In the genomic region with DNA sequence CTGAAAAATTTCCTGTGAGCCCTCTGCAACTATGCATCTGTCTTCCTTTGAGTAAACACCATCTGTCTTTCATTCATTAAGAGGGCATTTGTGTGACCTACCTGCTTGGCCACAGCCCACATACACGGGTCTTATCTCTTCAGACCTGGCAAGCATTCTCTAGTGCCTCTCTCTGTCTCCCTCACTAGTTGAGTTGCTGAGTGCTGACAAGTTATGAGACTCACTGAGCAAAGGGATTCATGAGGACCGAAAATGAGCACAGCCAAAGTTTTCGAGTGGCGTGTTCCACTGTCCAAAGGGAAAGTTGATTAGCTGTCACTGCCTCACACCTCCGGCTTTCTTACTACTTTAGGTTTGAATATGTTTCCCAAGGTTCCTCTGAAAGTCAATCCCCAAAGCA, we compare ENCODE assay signal across 27 mouse cellular contexts.
DNase-seq lines count a peak whose midpoint lies in the region; ATAC-seq lines count a peak whose summit lies in the region.
"Had no signal": no experiment of that assay in that cellular context is flagged by ENCODE, and none has a peak within 500 bp of the region (broad histone marks: within the 10 kb centered on the region; RNA-seq: fewer than 3 reads in every experiment).

No protein-coding gene starts in this region.

- H3K9me3 ChIP-seq in heart, embryonic 10.5 days = no peaks in the 10 kb centered on the region
- H3K9me3 ChIP-seq in heart, embryonic 16.5 days (replicated peaks; ENCODE audit: control insufficient read depth, low read length) = 0 out of 2 replicates have a peak, but pooled peaks cover under 1% of the 10 kb centered on the region
- H3K9me3 ChIP-seq: embryonic facial prominence, embryonic 15.5 days had no signal

- H3K27ac ChIP-seq in heart, embryonic 10.5 days = no peak overlapping the region
- H3K27ac ChIP-seq in heart, embryonic 16.5 days (ENCODE audit: low read length) = peak overlapping the region; percentile 2; the same call in 1 of the 2 replicates
- H3K27ac ChIP-seq: embryonic facial prominence, embryonic 12.5 days; embryonic facial prominence, embryonic 15.5 days; gastrocnemius, adult 2 months; hindbrain, embryonic 14.5 days had no signal

- H3K4me3 ChIP-seq in heart, embryonic 10.5 days = no peak overlapping the region
- H3K4me3 ChIP-seq in heart, embryonic 16.5 days (ENCODE audit: low read length) = no peak overlapping the region
- H3K4me3 ChIP-seq: embryonic facial prominence, embryonic 12.5 days; embryonic facial prominence, embryonic 15.5 days; gastrocnemius, adult 2 months had no signal

- WGBS in heart, embryonic 10.5 days = 57% methylated on average over 5 of the region's 5 CpGs
- 24% methylated on average over 5 of the region's 5 CpGs for WGBS in heart, embryonic 16.5 days

- peaks cover 13% of the 10 kb centered on the region for H3K4me1 ChIP-seq in heart, embryonic 10.5 days
- peaks cover 6% of the 10 kb centered on the region; the same call in 1 of the 2 replicates for H3K4me1 ChIP-seq in heart, embryonic 16.5 days (ENCODE audit: control insufficient read depth, insufficient read depth, low read length)

- no peak overlapping the region for H3K9ac ChIP-seq in heart, embryonic 16.5 days (ENCODE audit: low read length)
- H3K9ac ChIP-seq: embryonic facial prominence, embryonic 12.5 days; embryonic facial prominence, embryonic 15.5 days; forebrain, postnatal 0 days; hindbrain, embryonic 14.5 days had no signal

- no peaks in the 10 kb centered on the region for H3K27me3 ChIP-seq in heart, embryonic 10.5 days (ENCODE audit: insufficient read depth, poor library complexity, severe bottlenecking)
- H3K27me3 ChIP-seq in heart, embryonic 16.5 days (ENCODE audit: control insufficient read depth, insufficient read depth, low read length) = no peaks in the 10 kb centered on the region
- H3K27me3 ChIP-seq: CH12.LX; embryonic facial prominence, embryonic 12.5 days; embryonic facial prominence, embryonic 15.5 days had no signal

- peak; percentile 75 for DNase-seq in heart, embryonic 10.5 days (ENCODE audit: low spot score)
- DNase-seq in heart, postnatal 36 days = no peak
- no peak for DNase-seq in heart, postnatal 14 days
- DNase-seq in heart, postnatal 4 days = peak; percentile 4
- DNase-seq in heart, adult 9 months (ENCODE audit: low spot score in 2 of 2) = no peak
- peak; percentile 10 for DNase-seq in testis, postnatal 10 days (ENCODE audit: low spot score)
- no peak for DNase-seq in testis, postnatal 14 days (ENCODE audit: low spot score)
- DNase-seq: adrenal gland, adult 2 months; adrenal gland, postnatal 14 days; B cell, adult 2 months; cerebellum, adult 11 months; cerebellum, adult 2 months; cerebellum, adult 9-11 months; cerebellum, postnatal 25 days; forebrain, postnatal 0 days; gastrocnemius, adult 2 months; gastrocnemius, postnatal 14 days; kidney, adult 2 months had no signal

- ATAC-seq in heart, embryonic 16.5 days (replicated peaks; ENCODE audit: extremely low read depth, insufficient read depth, low FRiP score) = peak; percentile 45; the same call in 1 of the 2 replicates
- ATAC-seq: forebrain, embryonic 14.5 days; forebrain, postnatal 0 days; intestine, postnatal 0 days; Patski had no signal

- intact Hi-C loops in heart, postnatal 36 days (cut with DNase I) = no loop called here
- intact Hi-C loops in heart, postnatal 14 days (cut with DNase I) = loop anchor here (2.0 kb wide), 1 partner anchor 34 kb away; no protein-coding TSS in a partner anchor

- 0 out of 2 replicates have a peak overlapping the region, but pooled peaks have one; percentile 3 for H3K4me2 ChIP-seq in heart, embryonic 16.5 days (ENCODE audit: low read depth, low read length)
- H3K4me2 ChIP-seq: embryonic facial prominence, embryonic 12.5 days; embryonic facial prominence, embryonic 15.5 days; hindbrain, embryonic 14.5 days had no signal

- no peaks in the 10 kb centered on the region for H3K36me3 ChIP-seq in heart, embryonic 10.5 days
- no peaks in the 10 kb centered on the region for H3K36me3 ChIP-seq in heart, embryonic 16.5 days (ENCODE audit: control insufficient read depth, insufficient read depth)
- H3K36me3 ChIP-seq: embryonic facial prominence, embryonic 12.5 days; embryonic facial prominence, embryonic 15.5 days; G1E had no signal

Comparison
In these comparisons a context has a peak if more than half of its experiments do, and no peak if none do; other contexts are left out.
1. DNase-seq: peak in heart, embryonic 10.5 days (single experiment), heart, postnatal 4 days (single experiment) and testis, postnatal 10 days (single experiment); none in heart, postnatal 36 days (0 of 2), heart, postnatal 14 days (0 of 2), heart, adult 9 months (0 of 2) and testis, postnatal 14 days (single experiment).